Mouse (Mus musculus) neural tube, embryonic 15.5 days (tissue): ENCODE data around the gene Nhp2. TPM values are rescaled to one million over a fixed set of nuclear protein-coding genes. Genes with fewer than 3 reads are reported as not detected.

Experiments
- ATAC-seq: fragments of 200-750 bp; cut with Nextera tagmentation; 2 replicates; pipeline ENCODE4 v1.8.0; 2017; ENCODE audit warnings: mild to moderate bottlenecking, moderate TSS enrichment, moderate library complexity; ENCODE audit not compliant: low FRiP score
- H3K27ac ChIP-seq: fragments of 300-500 bp; sonication (generic); replicated peaks from 2 replicates; pipeline ENCODE4 v1.5.1; 2015; ENCODE audit warnings: mild to moderate bottlenecking, inconsistent platforms
- H3K27me3 ChIP-seq: fragments of 300-500 bp; sonication (generic); replicated peaks from 2 replicates; pipeline ENCODE4 v1.6.1; 2015; ENCODE audit warnings: inconsistent platforms
- H3K36me3 ChIP-seq: fragments of 300-500 bp; sonication (generic); 2 replicates; pipeline ENCODE4 v1.6.1; 2015; ENCODE audit warnings: inconsistent platforms
- H3K4me1 ChIP-seq: fragments of 300-500 bp; sonication (generic); 2 replicates; pipeline ENCODE4 v1.6.1; 2015; ENCODE audit warnings: inconsistent platforms
- H3K4me2 ChIP-seq: fragments of 300-500 bp; sonication (generic); 2 replicates; pipeline ENCODE4 v1.6.1; 2015; ENCODE audit warnings: inconsistent platforms, mild to moderate bottlenecking, moderate library complexity
- H3K4me3 ChIP-seq: fragments of 300-500 bp; sonication (generic); replicated peaks from 2 replicates; pipeline ENCODE4 v1.5.1; 2015; ENCODE audit warnings: mild to moderate bottlenecking, inconsistent platforms
- H3K9ac ChIP-seq: fragments of 300-500 bp; sonication (generic); replicated peaks from 2 replicates; pipeline ENCODE4 v1.6.1; 2015; ENCODE audit warnings: mild to moderate bottlenecking, inconsistent platforms
- H3K9me3 ChIP-seq: fragments of 300-500 bp; sonication (generic); replicated peaks from 2 replicates; pipeline ENCODE4 v1.6.1; 2016; ENCODE audit warnings: inconsistent platforms
- WGBS: fragments of 180-500 bp; shearing (Covaris S2); methylation state at CpG from one replicate; pipeline ENCODE4 v1.1.7; 2015; ENCODE audit warnings: mixed read lengths; 5-methylcytosine and 5-hydroxymethylcytosine counted together
- polyA plus RNA-seq: library from polyadenylated mRNA; unstranded; fragments of >200 nt; fragmentation: Nextera tagmentation; extraction: Ambion mirVana; gene quantifications from 2 replicates; pipeline ENCODE4 v1.2.1, GENCODE M21; 2015

Gene Nhp2
- polyA plus RNA-seq, 1 experiment from 2014 or later: 96.3 TPM

- Histone ChIP-seq H3K36me3 (peaks cover 73% of the 10 kb centered on the region), H3K27me3 (no peaks in the 10 kb centered on the region), H3K9me3 (no peaks in the 10 kb centered on the region), H3K4me2 (no peak overlapping the region), H3K4me3 (no peak overlapping the region), H3K27ac (no peak overlapping the region), H3K9ac (no peak overlapping the region), H3K4me1 (peaks cover 12% of the 10 kb centered on the region)
- no peak for ATAC-seq
These were observed 29.5 kb upstream of the Nhp2 start for GRCm38 (mm10) chr11:51590002-51590401.

- peaks cover 85% of the 10 kb centered on the region for H3K36me3 ChIP-seq
- no peaks in the 10 kb centered on the region for H3K9me3 ChIP-seq
- H3K27me3 ChIP-seq: no peaks in the 10 kb centered on the region
- peaks cover under 1% of the 10 kb centered on the region; the same call in 1 of the 2 replicates for H3K4me1 ChIP-seq
- no peak overlapping the region for H3K9ac ChIP-seq
- 82% methylated on average over 7 of the region's 7 CpGs for WGBS
- H3K27ac ChIP-seq: no peak overlapping the region
- no peak overlapping the region for H3K4me2 ChIP-seq
- no peak for ATAC-seq
- no peak overlapping the region for H3K4me3 ChIP-seq
These were observed 28.4 kb upstream of the Nhp2 start for GRCm38 (mm10) chr11:51591168-51591567.

GRCm38 (mm10) chr11:51591915-51592314, 27.6 kb upstream of the Nhp2 start:
- Histone ChIP-seq H3K9ac (no peak overlapping the region), H3K27me3 (no peaks in the 10 kb centered on the region), H3K4me2 (no peak overlapping the region), H3K4me3 (no peak overlapping the region), H3K36me3 (peaks cover 90% of the 10 kb centered on the region), H3K4me1 (no peaks in the 10 kb centered on the region), H3K9me3 (no peaks in the 10 kb centered on the region), H3K27ac (no peak overlapping the region)
- no peak for ATAC-seq
- 95% methylated on average over 7 of the region's 7 CpGs for WGBS

DNA sequence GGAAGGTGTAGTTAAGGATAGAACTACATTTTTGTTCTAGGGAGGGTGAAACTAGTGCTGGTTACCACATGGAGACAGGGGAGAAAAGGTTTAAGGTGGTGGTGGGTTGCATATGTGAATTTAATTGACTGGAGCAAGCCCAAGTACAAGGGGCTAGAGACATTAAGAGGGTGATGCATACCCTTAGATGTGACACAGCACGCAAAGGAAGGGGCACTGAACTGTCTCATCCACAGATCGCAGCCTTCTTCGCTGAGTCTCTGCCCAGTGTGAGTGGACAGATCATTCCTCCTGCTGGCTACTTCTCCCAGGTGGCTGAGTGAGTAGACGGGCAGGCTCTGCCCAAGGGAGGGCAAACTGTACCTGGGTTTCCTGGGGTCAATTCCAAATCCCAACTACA, 26.2 kb upstream of the Nhp2 start:
- Histone ChIP-seq H3K4me3 (no peak overlapping the region), H3K4me1 (no peaks in the 10 kb centered on the region), H3K27ac (no peak overlapping the region), H3K36me3 (peaks cover 90% of the 10 kb centered on the region), H3K9ac (no peak overlapping the region), H3K4me2 (no peak overlapping the region), H3K9me3 (no peaks in the 10 kb centered on the region), H3K27me3 (no peaks in the 10 kb centered on the region)
- WGBS: 93% methylated on average over 4 of the region's 4 CpGs
- ATAC-seq: no peak

- Histone ChIP-seq H3K4me3 (no peak overlapping the region), H3K9me3 (no peaks in the 10 kb centered on the region), H3K36me3 (peaks cover 90% of the 10 kb centered on the region), H3K27ac (no peak overlapping the region), H3K27me3 (no peaks in the 10 kb centered on the region), H3K4me1 (no peaks in the 10 kb centered on the region), H3K4me2 (no peak overlapping the region), H3K9ac (no peak overlapping the region)
- no peak for ATAC-seq
- WGBS: 93% methylated on average over 6 of the region's 6 CpGs
These were observed 25.7 kb upstream of the Nhp2 start for GRCm38 (mm10) chr11:51593849-51594248.

DNA sequence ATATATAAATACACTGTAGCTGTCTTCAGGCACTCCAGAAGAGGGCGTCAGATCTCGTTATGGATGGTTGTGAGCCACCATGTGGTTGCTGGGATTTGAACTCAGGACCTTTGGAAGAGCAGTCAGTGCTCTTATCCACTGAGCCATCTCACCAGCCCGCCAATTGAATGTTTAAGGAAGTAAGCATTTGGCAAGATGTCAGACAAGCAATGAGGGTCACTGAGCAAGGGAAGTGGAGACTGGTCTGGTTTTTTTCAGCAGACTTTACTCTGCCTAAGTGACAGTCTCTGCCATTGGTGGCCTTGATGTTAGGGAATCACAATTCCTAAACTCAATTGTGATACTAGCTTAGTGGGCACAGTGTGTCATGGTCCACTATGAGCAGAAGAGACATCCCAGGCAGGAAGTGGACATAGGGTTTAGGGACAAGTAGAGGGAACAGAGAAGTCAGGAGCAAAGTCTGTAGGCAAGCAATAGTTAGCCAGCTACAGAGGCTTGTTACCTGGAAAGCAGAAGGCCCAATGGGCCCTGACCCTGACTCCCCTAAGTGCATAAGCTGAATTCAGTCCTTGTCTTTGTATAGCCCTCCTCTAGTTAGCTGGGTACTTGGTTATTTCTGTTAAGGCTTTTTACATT, 24.7 kb upstream of the Nhp2 start:
- H3K4me1 ChIP-seq: no peaks in the 10 kb centered on the region
- H3K9me3 ChIP-seq: no peaks in the 10 kb centered on the region
- H3K27ac ChIP-seq: no peak overlapping the region
- no peaks in the 10 kb centered on the region for H3K27me3 ChIP-seq
- 88% methylated on average over 3 of the region's 3 CpGs for WGBS
- no peak for ATAC-seq
- H3K4me2 ChIP-seq: no peak overlapping the region
- no peak overlapping the region for H3K4me3 ChIP-seq
- H3K36me3 ChIP-seq: peaks cover 92% of the 10 kb centered on the region
- H3K9ac ChIP-seq: no peak overlapping the region

DNA sequence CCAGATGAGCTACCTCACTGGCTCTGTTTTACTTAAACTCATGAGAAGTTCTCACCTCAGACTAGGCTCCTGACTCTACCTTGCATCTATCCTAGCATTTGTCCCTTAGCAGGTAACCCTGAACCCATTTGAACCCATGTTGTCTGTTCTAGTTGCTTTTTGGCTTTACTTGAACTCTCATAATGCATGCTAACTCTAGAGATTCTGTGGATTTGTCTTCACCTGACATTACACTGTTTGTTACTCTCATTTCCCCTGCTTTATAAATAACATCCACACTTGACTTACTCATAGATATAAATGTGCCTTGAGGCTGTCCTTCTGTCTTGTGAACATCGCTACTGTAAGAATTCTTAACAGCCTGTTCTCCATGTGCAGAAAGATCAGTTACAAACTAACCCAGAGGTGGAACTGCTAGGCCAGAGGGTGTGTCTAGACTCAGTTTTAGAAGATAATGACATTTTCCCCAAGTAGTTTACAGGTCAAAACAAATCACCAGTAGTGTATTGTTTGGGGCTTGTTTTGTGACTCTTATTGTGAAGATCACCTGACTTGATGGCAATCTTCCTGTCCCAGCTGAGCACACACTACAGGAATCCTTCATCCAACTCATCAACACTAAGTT, 24.0 kb upstream of the Nhp2 start:
- H3K9me3 ChIP-seq: no peaks in the 10 kb centered on the region
- H3K4me1 ChIP-seq: no peaks in the 10 kb centered on the region
- H3K9ac ChIP-seq: no peak overlapping the region
- WGBS: 85% methylated on average over 1 of the region's 1 CpGs
- no peak overlapping the region for H3K4me3 ChIP-seq
- peaks cover 94% of the 10 kb centered on the region for H3K36me3 ChIP-seq
- no peak overlapping the region for H3K27ac ChIP-seq
- no peak for ATAC-seq
- H3K27me3 ChIP-seq: no peaks in the 10 kb centered on the region
- H3K4me2 ChIP-seq: no peak overlapping the region

DNA sequence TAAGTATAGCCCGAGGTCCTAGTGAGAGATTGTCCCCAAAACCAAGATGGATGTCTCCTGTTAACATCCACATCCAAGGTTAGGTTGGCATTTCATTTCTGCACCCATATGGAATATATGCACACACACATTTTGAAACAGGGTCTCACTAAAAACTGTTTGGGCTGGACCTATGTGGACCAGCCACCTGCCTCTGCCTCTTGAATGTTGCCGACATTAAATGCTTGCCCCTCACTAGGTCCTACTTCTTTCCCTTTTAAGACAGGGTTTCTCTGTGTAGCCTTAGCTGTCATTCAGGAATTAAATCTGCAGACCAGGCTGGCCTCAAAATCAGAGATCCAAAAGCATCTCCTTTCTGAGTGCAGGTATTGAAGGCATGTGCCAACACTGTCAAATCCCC, 22.0 kb upstream of the Nhp2 start:
- Histone ChIP-seq H3K27ac (no peak overlapping the region), H3K4me1 (peaks cover 14% of the 10 kb centered on the region), H3K9me3 (no peaks in the 10 kb centered on the region), H3K9ac (no peak overlapping the region), H3K36me3 (peaks cover 96% of the 10 kb centered on the region), H3K27me3 (no peaks in the 10 kb centered on the region), H3K4me3 (no peak overlapping the region), H3K4me2 (no peak overlapping the region)
- ATAC-seq: no peak
- 83% methylated on average over 2 of the region's 2 CpGs for WGBS

- H3K9ac ChIP-seq: no peak overlapping the region
- H3K4me2 ChIP-seq: no peak overlapping the region
- no peak overlapping the region for H3K27ac ChIP-seq
- H3K36me3 ChIP-seq: peaks cover 76% of the 10 kb centered on the region
- H3K9me3 ChIP-seq: no peaks in the 10 kb centered on the region
- no peaks in the 10 kb centered on the region for H3K27me3 ChIP-seq
- H3K4me3 ChIP-seq: no peak overlapping the region
- ATAC-seq: no peak
- H3K4me1 ChIP-seq: peaks cover 45% of the 10 kb centered on the region
- WGBS: 96% methylated on average over 3 of the region's 3 CpGs
These were observed 17.3 kb upstream of the Nhp2 start for GRCm38 (mm10) chr11:51602253-51602652.

- Histone ChIP-seq H3K9me3 (no peaks in the 10 kb centered on the region), H3K27ac (peak overlapping the region; percentile 95), H3K4me2 (peak overlapping the region; percentile 91), H3K27me3 (no peaks in the 10 kb centered on the region), H3K36me3 (peaks cover 40% of the 10 kb centered on the region), H3K9ac (peak overlapping the region; percentile 98), H3K4me3 (peak overlapping the region; percentile 94), H3K4me1 (peaks cover 49% of the 10 kb centered on the region)
- under 1% methylated on average over 78 of the region's 81 CpGs for WGBS
- peak; percentile 61 for ATAC-seq
These were observed 13.7 kb upstream of the Nhp2 start for GRCm38 (mm10) chr11:51605602-51606446.

DNA sequence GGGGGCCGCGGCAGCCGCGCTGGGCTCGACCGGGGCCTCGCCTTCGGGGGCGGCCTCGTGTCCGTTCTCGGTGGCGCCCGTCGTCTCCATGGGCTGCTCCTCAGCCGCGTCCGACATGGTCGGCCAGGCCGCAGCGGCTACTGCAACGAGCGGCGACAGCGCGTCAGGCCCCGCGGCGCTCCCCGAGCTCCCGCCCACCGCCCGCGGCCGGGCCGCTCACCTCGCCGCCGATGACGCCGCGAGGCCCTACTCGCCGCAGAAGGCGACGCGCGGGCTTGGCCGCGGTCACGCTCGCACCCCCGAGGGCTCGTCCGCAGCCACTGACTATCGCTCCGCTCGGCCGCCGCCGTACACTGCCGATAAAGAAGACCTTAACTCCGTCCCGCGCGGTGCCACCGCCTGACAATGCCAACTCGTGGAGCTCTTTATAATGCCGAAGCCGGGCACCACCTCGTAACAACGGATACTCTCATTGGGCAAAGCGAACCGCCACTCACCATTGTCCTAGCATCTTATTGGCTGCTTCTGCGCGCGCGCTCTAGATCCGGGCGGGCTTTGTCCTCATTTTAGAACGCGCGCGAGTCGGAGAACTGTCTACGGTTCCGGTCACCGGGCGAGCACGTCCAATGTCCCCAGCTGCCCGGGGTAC, 13.0 kb upstream of the Nhp2 start, which contains the start of gene Hnrnpab:
Hnrnpab (minus strand) TSS at position 401 of the 649 bp plus-strand sequence.
- Histone ChIP-seq H3K9ac (peak within 1 kb of the TSS; percentile 98), H3K4me2 (peak within 1 kb of the TSS; percentile 91), H3K9me3 (no peaks in the 10 kb centered on the region), H3K36me3 (peaks cover 32% of the 10 kb centered on the region), H3K4me1 (peaks cover 45% of the 10 kb centered on the region), H3K27ac (peak within 1 kb of the TSS; percentile 95), H3K4me3 (peak within 1 kb of the TSS; percentile 94), H3K27me3 (no peaks in the 10 kb centered on the region)
- under 1% methylated on average over 91 of the region's 91 CpGs for WGBS
- peak; percentile 97 for ATAC-seq
